Comparison of ENCODE assay signal across 8 mouse cellular contexts in the genomic region with DNA sequence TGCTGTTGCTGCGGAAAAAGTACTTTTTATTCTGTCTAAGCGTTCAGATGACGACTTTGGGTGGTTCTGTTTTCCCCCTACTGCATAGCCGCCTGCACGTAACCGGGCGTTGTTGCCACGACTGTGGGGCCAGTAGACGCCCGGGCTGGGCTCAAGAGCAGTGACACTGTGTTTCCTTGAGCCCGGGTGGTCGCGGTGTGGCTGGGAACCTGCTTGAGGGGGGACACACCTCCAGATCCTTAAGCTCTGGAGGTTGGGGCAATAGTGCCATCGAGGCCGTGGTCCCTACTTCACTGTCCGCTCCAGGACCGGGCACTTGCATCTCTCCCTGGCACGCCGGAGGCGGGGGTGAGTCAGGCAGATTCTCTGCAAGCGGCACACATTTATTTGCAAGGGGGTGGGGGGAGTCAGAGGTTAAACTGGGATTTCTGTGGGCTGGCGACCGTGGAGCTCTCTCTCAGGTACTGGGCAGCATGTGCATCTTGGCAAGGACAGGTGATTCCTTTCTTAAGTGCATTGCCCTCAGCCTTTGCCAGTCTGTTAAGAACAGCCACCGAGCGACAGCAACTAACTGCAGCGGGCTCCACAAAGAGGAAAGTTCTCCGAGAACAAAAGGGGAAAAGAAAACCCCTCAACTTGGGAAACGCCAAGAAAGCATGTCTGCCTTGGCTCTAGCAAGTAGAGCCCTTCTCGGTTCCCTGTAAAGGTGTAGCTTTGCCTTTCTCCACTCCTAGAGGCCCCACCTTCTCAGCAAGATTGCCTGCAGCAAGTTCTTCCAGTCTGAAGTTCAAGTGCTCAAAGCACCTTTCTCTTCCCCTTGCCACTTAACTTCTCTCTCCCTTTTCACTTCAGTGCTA. TPM values are rescaled to one million over a fixed set of nuclear protein-coding genes. Genes with fewer than 3 reads are reported as not detected.
DNase-seq lines count a peak whose midpoint lies in the region; ATAC-seq lines count a peak whose summit lies in the region.

No protein-coding gene starts in this region.

- no peaks in the 10 kb centered on the region for H3K9me3 ChIP-seq in erythroblast, embryonic 14.5 days (ENCODE audit: control insufficient read depth, low read length)
- H3K9me3 ChIP-seq in embryonic facial prominence, embryonic 11.5 days (replicated peaks; ENCODE audit: control insufficient read depth, low read length): no peaks in the 10 kb centered on the region
- H3K9me3 ChIP-seq in limb, embryonic 12.5 days: no peaks in the 10 kb centered on the region
- no peaks in the 10 kb centered on the region for H3K9me3 ChIP-seq in midbrain, embryonic 12.5 days

- no peaks in the 10 kb centered on the region for H3K4me1 ChIP-seq in erythroblast, embryonic 14.5 days (ENCODE audit: control insufficient read depth)
- H3K4me1 ChIP-seq in embryonic facial prominence, embryonic 11.5 days (ENCODE audit: control insufficient read depth, insufficient read depth, low read length): no peaks in the 10 kb centered on the region
- H3K4me1 ChIP-seq in limb, embryonic 12.5 days (replicated peaks): peaks cover 11% of the 10 kb centered on the region
- peaks cover 5% of the 10 kb centered on the region for H3K4me1 ChIP-seq in midbrain, embryonic 12.5 days

- ATAC-seq in erythroblast, adult 5-6 weeks (replicated peaks; ENCODE audit: low FRiP score, poor library complexity, severe bottlenecking): no peak
- peak; percentile 27; the same call in 1 of the 2 replicates for ATAC-seq in embryonic facial prominence, embryonic 11.5 days (replicated peaks; ENCODE audit: insufficient number of reproducible peaks, low FRiP score, low TSS enrichment, low read depth)
- ATAC-seq in hematopoietic stem cell, adult 5-6 weeks (replicated peaks in 1 of 2; ENCODE audit: insufficient read depth in 1 of 2, low FRiP score in 2 of 2, low TSS enrichment in 1 of 2, low read depth in 1 of 2, poor library complexity in 2 of 2, severe bottlenecking in 2 of 2): peak; percentile 30 to 43; a peak in 3 of 4 replicates
- ATAC-seq in limb, embryonic 12.5 days (ENCODE audit: insufficient number of reproducible peaks, insufficient read depth, low FRiP score, low TSS enrichment, low read depth): peak; percentile 44
- ATAC-seq in midbrain, embryonic 12.5 days (ENCODE audit: low FRiP score, low read depth): peak; percentile 45

- H3K36me3 ChIP-seq in erythroblast, embryonic 14.5 days (ENCODE audit: control insufficient read depth): no peaks in the 10 kb centered on the region
- no peaks in the 10 kb centered on the region for H3K36me3 ChIP-seq in embryonic facial prominence, embryonic 11.5 days (replicated peaks; ENCODE audit: control insufficient read depth, insufficient read depth, low read depth, low read length)
- H3K36me3 ChIP-seq in limb, embryonic 12.5 days: no peaks in the 10 kb centered on the region
- no peaks in the 10 kb centered on the region for H3K36me3 ChIP-seq in midbrain, embryonic 12.5 days

- H3K4me3 ChIP-seq in erythroblast, embryonic 14.5 days (replicated peaks): peak overlapping the region; percentile 49
- H3K4me3 ChIP-seq in embryonic facial prominence, embryonic 11.5 days (ENCODE audit: low read depth, low read length): peak overlapping the region; percentile 85
- peak overlapping the region; percentile 85 for H3K4me3 ChIP-seq in limb, embryonic 12.5 days (replicated peaks)
- peak overlapping the region; percentile 90 for H3K4me3 ChIP-seq in midbrain, embryonic 12.5 days

- H3K4me2 ChIP-seq in embryonic facial prominence, embryonic 11.5 days (ENCODE audit: low read depth, low read length): peak overlapping the region; percentile 86
- peak overlapping the region; percentile 92 for H3K4me2 ChIP-seq in limb, embryonic 12.5 days
- H3K4me2 ChIP-seq in midbrain, embryonic 12.5 days (replicated peaks): peak overlapping the region; percentile 93

- DNase-seq in R1 (ENCODE audit: low read depth, low spot score): peak; percentile 25
- DNase-seq in embryonic facial prominence, embryonic 11.5 days (ENCODE audit: low spot score): peak; percentile 33
- DNase-seq in c-Kit-positive CD71-positive TER-119-positive erythroid progenitor cells, embryonic 14.5 days (ENCODE audit: low spot score): no peak

- H3K27me3 ChIP-seq in erythroblast, embryonic 14.5 days (ENCODE audit: control insufficient read depth): peaks cover 54% of the 10 kb centered on the region
- no peaks in the 10 kb centered on the region for H3K27me3 ChIP-seq in embryonic facial prominence, embryonic 11.5 days (ENCODE audit: control insufficient read depth, insufficient read depth, low read length)
- peaks cover 20% of the 10 kb centered on the region; the same call in 1 of the 2 replicates for H3K27me3 ChIP-seq in limb, embryonic 12.5 days
- H3K27me3 ChIP-seq in midbrain, embryonic 12.5 days: peaks cover 33% of the 10 kb centered on the region

- WGBS in embryonic facial prominence, embryonic 11.5 days: 1% methylated on average over 29 of the region's 29 CpGs
- 2% methylated on average over 29 of the region's 29 CpGs for WGBS in limb, embryonic 12.5 days
- WGBS in midbrain, embryonic 12.5 days: under 1% methylated on average over 29 of the region's 29 CpGs

- peak overlapping the region; percentile 78 for H3K9ac ChIP-seq in embryonic facial prominence, embryonic 11.5 days (replicated peaks; ENCODE audit: low read length)
- peak overlapping the region; percentile 79 for H3K9ac ChIP-seq in limb, embryonic 12.5 days (replicated peaks)
- H3K9ac ChIP-seq in midbrain, embryonic 12.5 days (replicated peaks): peak overlapping the region; percentile 69

- H3K27ac ChIP-seq in embryonic facial prominence, embryonic 11.5 days (replicated peaks; ENCODE audit: low read depth, low read length): no peak overlapping the region
- no peak overlapping the region for H3K27ac ChIP-seq in limb, embryonic 12.5 days
- H3K27ac ChIP-seq in midbrain, embryonic 12.5 days (replicated peaks): no peak overlapping the region

RNA-seq across cellular contexts. Expression of a gene that starts 1.2 kb away (rescaled TPM):
- polyA plus RNA-seq in erythroblast, embryonic 14.5 days (2012): 0.02 TPM in 1 of 2 replicates, not detected in the other
- total RNA-seq in erythroblast, adult 5-6 weeks (2015; ENCODE audit: low replicate concordance): not detected in 2 replicates
- not detected in 2 replicates for total RNA-seq in erythroblast, adult 5-6 weeks (2017; ENCODE audit: low replicate concordance)
- 1.5 and 1.6 TPM in 2 replicates for polyA plus RNA-seq in embryonic facial prominence, embryonic 11.5 days (2014; fragmentation: Nextera tagmentation; extraction: Ambion mirVana)
- 0.05 and 0.13 TPM in 2 replicates for total RNA-seq in hematopoietic stem cell, adult 5-6 weeks (2017)
- polyA plus RNA-seq in limb, embryonic 12.5 days (2016; fragmentation: Nextera tagmentation; extraction: Ambion mirVana): 1.8 and 1.9 TPM in 2 replicates
- polyA plus RNA-seq in midbrain, embryonic 12.5 days (2016; fragmentation: Nextera tagmentation; extraction: Ambion mirVana): 2.5 and 3.0 TPM in 2 replicates
